8 mouse cellular contexts compared by ENCODE assay signal in genomic region chr10:43479436-43480157, GRCm38 (mm10). TPM values are rescaled to one million over a fixed set of nuclear protein-coding genes. Genes with fewer than 3 reads are reported as not detected.
A peak's percentile ranks its signal among the peaks of the same experiment; 100 is the strongest.
DNase-seq lines count a peak whose midpoint lies in the region; ATAC-seq and TF ChIP-seq lines count a peak whose summit lies in the region.

No protein-coding gene starts in this region.

- peak overlapping the region; percentile 67 for H3ac ChIP-seq in myocyte (ENCODE audit: control insufficient read depth, insufficient read length)

- H3K27ac ChIP-seq in bone marrow macrophage, adult 2 months (ENCODE audit: insufficient read depth, low read depth, low read length), result peak overlapping the region; percentile 70
- H3K27ac ChIP-seq in embryonic facial prominence, embryonic 15.5 days (replicated peaks), result peak overlapping the region; percentile 97
- peak overlapping the region; percentile 99 for H3K27ac ChIP-seq in heart, embryonic 10.5 days
- H3K27ac ChIP-seq in kidney, embryonic 15.5 days, result peak overlapping the region; percentile 99
- peak overlapping the region; percentile 96 for H3K27ac ChIP-seq in liver, embryonic 11.5 days (ENCODE audit: low read depth, low read length)

- H3K4me2 ChIP-seq in embryonic facial prominence, embryonic 15.5 days (replicated peaks), result peak overlapping the region; percentile 81
- peak overlapping the region; percentile 93 for H3K4me2 ChIP-seq in kidney, embryonic 15.5 days
- H3K4me2 ChIP-seq in liver, embryonic 11.5 days, result peak overlapping the region; percentile 97
- H3K4me2 ChIP-seq in myocyte (ENCODE audit: low read depth), result peak overlapping the region; percentile 93

- H3K79me2 ChIP-seq in myocyte (ENCODE audit: control insufficient read depth, insufficient read depth), result peaks cover 23% of the 10 kb centered on the region

- H3K36me3 ChIP-seq in embryonic facial prominence, embryonic 15.5 days, result no peaks in the 10 kb centered on the region
- no peaks in the 10 kb centered on the region for H3K36me3 ChIP-seq in heart, embryonic 10.5 days
- H3K36me3 ChIP-seq in kidney, embryonic 15.5 days, result no peaks in the 10 kb centered on the region
- H3K36me3 ChIP-seq in liver, embryonic 11.5 days (ENCODE audit: control insufficient read depth, insufficient read depth, low read length), result no peaks in the 10 kb centered on the region
- no peaks in the 10 kb centered on the region for H3K36me3 ChIP-seq in myocyte (ENCODE audit: control insufficient read depth, insufficient read depth)

- ATAC-seq in embryonic facial prominence, embryonic 15.5 days (ENCODE audit: insufficient number of reproducible peaks, low FRiP score, low TSS enrichment, low read depth), result peak; percentile 86
- peak; percentile 87 for ATAC-seq in kidney, embryonic 15.5 days (replicated peaks; ENCODE audit: low FRiP score)
- ATAC-seq in liver, embryonic 11.5 days (replicated peaks; ENCODE audit: low FRiP score), result peak; percentile 87

- no peaks in the 10 kb centered on the region for H3K9me3 ChIP-seq in embryonic facial prominence, embryonic 15.5 days (replicated peaks)
- no peaks in the 10 kb centered on the region for H3K9me3 ChIP-seq in heart, embryonic 10.5 days
- no peaks in the 10 kb centered on the region for H3K9me3 ChIP-seq in kidney, embryonic 15.5 days (replicated peaks)
- no peaks in the 10 kb centered on the region for H3K9me3 ChIP-seq in liver, embryonic 11.5 days (ENCODE audit: control insufficient read depth, low read length)

- H3K9ac ChIP-seq in embryonic facial prominence, embryonic 15.5 days, result peak overlapping the region; percentile 83
- peak overlapping the region; percentile 96 for H3K9ac ChIP-seq in kidney, embryonic 15.5 days
- H3K9ac ChIP-seq in liver, embryonic 11.5 days (ENCODE audit: low read depth, low read length), result peak overlapping the region; percentile 93

- peaks cover 22% of the 10 kb centered on the region for H3K4me1 ChIP-seq in bone marrow macrophage, adult 2 months (ENCODE audit: control insufficient read depth, insufficient read depth, low read length)
- peaks cover 33% of the 10 kb centered on the region for H3K4me1 ChIP-seq in embryonic facial prominence, embryonic 15.5 days
- H3K4me1 ChIP-seq in heart, embryonic 10.5 days, result peaks cover 48% of the 10 kb centered on the region
- peaks cover 49% of the 10 kb centered on the region for H3K4me1 ChIP-seq in kidney, embryonic 15.5 days
- peaks cover 34% of the 10 kb centered on the region for H3K4me1 ChIP-seq in liver, embryonic 11.5 days (replicated peaks; ENCODE audit: control insufficient read depth, insufficient read depth, low read length)

- H3K27me3 ChIP-seq in embryonic facial prominence, embryonic 15.5 days, result no peaks in the 10 kb centered on the region
- H3K27me3 ChIP-seq in heart, embryonic 10.5 days (ENCODE audit: insufficient read depth, poor library complexity, severe bottlenecking), result no peaks in the 10 kb centered on the region
- H3K27me3 ChIP-seq in kidney, embryonic 15.5 days, result no peaks in the 10 kb centered on the region
- no peaks in the 10 kb centered on the region for H3K27me3 ChIP-seq in liver, embryonic 11.5 days (replicated peaks; ENCODE audit: control insufficient read depth, insufficient read depth, low read length)
- H3K27me3 ChIP-seq in myocyte (ENCODE audit: control insufficient read depth, insufficient read depth, insufficient read length), result no peaks in the 10 kb centered on the region

- no peak for TF ChIP-seq CTCF in bone marrow macrophage, adult 2 months (IDR thresholded peaks at IDR 0.05; ENCODE audit: low read depth, low read length)

- DNase-seq in A20 (ENCODE audit: low read depth, low spot score), result peak; percentile 91
- DNase-seq in heart, embryonic 10.5 days (ENCODE audit: low spot score), result peak; percentile 89
- DNase-seq in liver, embryonic 11.5 days (ENCODE audit: low spot score), result peak; percentile 86
- DNase-seq in spleen, postnatal 4 days (ENCODE audit: low spot score in 2 of 2), result peak; percentile 89 to 96

- 0 out of 2 replicates have a peak, but pooled peaks have one; percentile 52 for TF ChIP-seq POLR2A in bone marrow macrophage, adult 2 months (IDR thresholded peaks at IDR 0.05; ENCODE audit: borderline replicate concordance, low read depth, low read length)
- peak; percentile 68 for TF ChIP-seq POLR2A in myocyte (IDR thresholded peaks at IDR 0.05; ENCODE audit: insufficient read length, low read depth)

- under 1% methylated on average over 85 of the region's 103 CpGs for WGBS in embryonic facial prominence, embryonic 15.5 days
- under 1% methylated on average over 80 of the region's 103 CpGs for WGBS in heart, embryonic 10.5 days
- WGBS in kidney, embryonic 15.5 days, result under 1% methylated on average over 76 of the region's 103 CpGs
- under 1% methylated on average over 74 of the region's 103 CpGs for WGBS in liver, embryonic 11.5 days

- H3K4me3 ChIP-seq in bone marrow macrophage, adult 2 months (ENCODE audit: insufficient read depth, low read length), result peak overlapping the region; percentile 92
- H3K4me3 ChIP-seq in embryonic facial prominence, embryonic 15.5 days (replicated peaks), result peak overlapping the region; percentile 80
- peak overlapping the region; percentile 89 for H3K4me3 ChIP-seq in heart, embryonic 10.5 days
- H3K4me3 ChIP-seq in kidney, embryonic 15.5 days (replicated peaks), result peak overlapping the region; percentile 79
- H3K4me3 ChIP-seq in liver, embryonic 11.5 days (ENCODE audit: low read depth, low read length), result peak overlapping the region; percentile 79
- H3K4me3 ChIP-seq in myocyte, result peak overlapping the region; percentile 44

TF ChIP-seq in myocyte, 11 proteins besides CTCF, POLR2A, EP300 and RAD21:
- TF ChIP-seq TCF12 (IDR thresholded peaks at IDR 0.05; ENCODE audit: insufficient read depth, poor library complexity, severe bottlenecking) (no peak), MYOD1 (IDR thresholded peaks at IDR 0.05; ENCODE audit: control insufficient read depth in 1 of 3, insufficient read length in 2 of 3, low read depth in 2 of 3) (peak in 1 of 3 experiments; percentile 20), REST (IDR thresholded peaks at IDR 0.05; ENCODE audit: insufficient read depth, insufficient read length) (no peak), MYOG (IDR thresholded peaks at IDR 0.05; ENCODE audit: control insufficient read depth in 1 of 3, insufficient read depth in 1 of 3, insufficient read length in 2 of 3, low read depth in 2 of 3) (no peak), CEBPB (IDR thresholded peaks at IDR 0.05; ENCODE audit: insufficient read depth, poor library complexity, severe bottlenecking) (no peak), MAX (IDR thresholded peaks at IDR 0.05; ENCODE audit: low read depth) (no peak), TCF3 (IDR thresholded peaks at IDR 0.05; ENCODE audit: insufficient read length, low read depth) (no peak), USF1 (IDR thresholded peaks at IDR 0.05; ENCODE audit: low read depth) (peak; percentile 20), E2F4 (IDR thresholded peaks at IDR 0.05; ENCODE audit: insufficient read depth) (no peak), SRF (IDR thresholded peaks at IDR 0.05; ENCODE audit: control insufficient read depth, insufficient read length, low read depth) (peak; percentile 67), POLR2AphosphoS2 (IDR thresholded peaks at IDR 0.05; ENCODE audit: insufficient read length, low read depth) (no peak)

RNA-seq across cellular contexts. Expression of gene Bend3, which starts 1.0 kb away (rescaled TPM):
- polyA plus RNA-seq in bone marrow macrophage, adult 2 months (2012; ENCODE audit: insufficient read depth, insufficient read length, missing spikeins), result 1.3 and 2.4 TPM in 2 replicates
- polyA plus RNA-seq in embryonic facial prominence, embryonic 15.5 days (2015; fragmentation: Nextera tagmentation; extraction: Ambion mirVana), result 3.5 and 4.4 TPM in 2 replicates
- polyA plus RNA-seq in heart, embryonic 10.5 days (2016; fragmentation: Nextera tagmentation; extraction: Ambion mirVana), result 5.4 and 5.8 TPM in 2 replicates
- 6.6 and 7.4 TPM in 2 replicates for polyA plus RNA-seq in kidney, embryonic 15.5 days (2015; fragmentation: Nextera tagmentation; extraction: Ambion mirVana)
- 7.2 TPM in 2 replicates for polyA plus RNA-seq in liver, embryonic 11.5 days (2014; fragmentation: Nextera tagmentation; extraction: Ambion mirVana)
- polyA plus RNA-seq in myocyte (2012; fragmentation: generic; extraction: Trizol), result 3.0 TPM

RNA-seq across cellular contexts. Expression of gene Gm9803, which starts 44.3 kb away (rescaled TPM):
- polyA plus RNA-seq in bone marrow macrophage, adult 2 months (2012; ENCODE audit: insufficient read depth, insufficient read length, missing spikeins), result 11.0 and 18.4 TPM in 2 replicates
- polyA plus RNA-seq in embryonic facial prominence, embryonic 15.5 days (2015; fragmentation: Nextera tagmentation; extraction: Ambion mirVana), result 1.8 and 22.6 TPM in 2 replicates
- polyA plus RNA-seq in heart, embryonic 10.5 days (2016; fragmentation: Nextera tagmentation; extraction: Ambion mirVana), result 15.2 and 15.9 TPM in 2 replicates
- polyA plus RNA-seq in kidney, embryonic 15.5 days (2015; fragmentation: Nextera tagmentation; extraction: Ambion mirVana), result 8.3 and 15.2 TPM in 2 replicates
- 10.3 and 11.6 TPM in 2 replicates for polyA plus RNA-seq in liver, embryonic 11.5 days (2014; fragmentation: Nextera tagmentation; extraction: Ambion mirVana)
- polyA plus RNA-seq in myocyte (2012; fragmentation: generic; extraction: Trizol), result 11.3 TPM

Comparison
In these comparisons a context has a peak if more than half of its experiments do, and no peak if none do; other contexts are left out.
1. Peak in every context shown above with its lines: DNase-seq, ATAC-seq, H3K4me3 ChIP-seq and H3K27ac ChIP-seq.